Mouse (Mus musculus): ENCODE measurements around the gene H2-M10.6. TPM values are rescaled to one million over a fixed set of nuclear protein-coding genes. Genes with fewer than 3 reads are reported as not detected.

The H2-M10.6 gene
- total RNA-seq, 4 experiments from 2014 or later: not detected

- DNase-seq: no peak
Observed at GRCm38 (mm10) chr17:36843696-36844095, 31.7 kb downstream of the H2-M10.6 start.

- no peak for DNase-seq
Observed at GRCm38 (mm10) chr17:36844286-36844719, 32.3 kb downstream of the H2-M10.6 start.

GRCm38 (mm10) chr17:36844725-36845124 is 32.8 kb downstream of the H2-M10.6 start:
- peak; percentile 77 for DNase-seq

- DNase-seq: no peak
Observed at GRCm38 (mm10) chr17:36848911-36849310, 36.9 kb downstream of the H2-M10.6 start.

- no peak for DNase-seq
Observed at GRCm38 (mm10) chr17:36849992-36850391, 38.0 kb downstream of the H2-M10.6 start.

- DNase-seq: no peak
Observed at GRCm38 (mm10) chr17:36851200-36851599, 39.2 kb downstream of the H2-M10.6 start.

- no peak for DNase-seq
Observed at GRCm38 (mm10) chr17:36851627-36852026, 39.7 kb downstream of the H2-M10.6 start.

GRCm38 (mm10) chr17:36855484-36855883 is 43.5 kb downstream of the H2-M10.6 start:
- DNase-seq: no peak

- DNase-seq: no peak
Observed at GRCm38 (mm10) chr17:36856236-36856635, 44.3 kb downstream of the H2-M10.6 start.

- DNase-seq: no peak
Observed at GRCm38 (mm10) chr17:36858181-36858580, 46.2 kb downstream of the H2-M10.6 start.

GRCm38 (mm10) chr17:36861680-36862079 is 49.7 kb downstream of the H2-M10.6 start:
- DNase-seq: no peak

Other genes starting within 250 kb of the H2-M10.6 start
- gene H2-M9, start 169.5 kb upstream of the H2-M10.6 start, total RNA-seq (2022): not detected
- gene H2-M1, start 140.0 kb upstream of the H2-M10.6 start, total RNA-seq (2022): not detected
- gene H2-M10.5, start 39.3 kb upstream of the H2-M10.6 start, total RNA-seq (2022): not detected
- 10 to 100 TPM; 60.6 to 88.8 (median 74.4) TPM for gene Trim26, start 25.0 kb downstream of the H2-M10.6 start, total RNA-seq (2022)
- gene Trim15, start 55.0 kb downstream of the H2-M10.6 start, total RNA-seq (2022): under 1 TPM in 1 of 4 experiments, not detected in 3; 0.24 TPM
- under 1 TPM in 1 of 4 experiments, not detected in 3; 0.17 TPM for gene Trim10, start 57.4 kb downstream of the H2-M10.6 start, total RNA-seq (2022)
- gene Trim40, start 78.0 kb downstream of the H2-M10.6 start, total RNA-seq (2022): 1 to 10 TPM in 3 of 4 experiments, under 1 TPM in 1; 0.42 to 6.1 (median 3.3) TPM
- not detected for gene Trim31, start 85.9 kb downstream of the H2-M10.6 start, total RNA-seq (2022)
- gene Rnf39, start 130.7 kb downstream of the H2-M10.6 start, total RNA-seq (2022): under 1 TPM in 3 of 4 experiments, not detected in 1; 0.15 to 0.51 (median 0.17) TPM
- gene Ppp1r11, start 139.6 kb downstream of the H2-M10.6 start, total RNA-seq (2022): 100 to 1,000 TPM in 1 of 4 experiments, 10 to 100 TPM in 3; 74.5 to 104 (median 81.9) TPM
- 10 to 100 TPM; 39.0 to 48.4 (median 43.6) TPM for gene Znrd1, start 146.4 kb downstream of the H2-M10.6 start, total RNA-seq (2022)
- 10 to 100 TPM; 10.8 to 13.1 (median 11.9) TPM for gene Znrd1as, start 146.4 kb downstream of the H2-M10.6 start, total RNA-seq (2022)
- not detected for gene 2410137M14Rik, start 169.1 kb downstream of the H2-M10.6 start, total RNA-seq (2022)
- gene H2-M5, start 177.4 kb downstream of the H2-M10.6 start, total RNA-seq (2022): under 1 TPM in 1 of 4 experiments, not detected in 3; 0.14 TPM
- 1 to 10 TPM; 2.0 to 2.6 (median 2.3) TPM for gene Zfp57, start 189.0 kb downstream of the H2-M10.6 start, total RNA-seq (2022)
- gene Mog, start 211.2 kb downstream of the H2-M10.6 start, total RNA-seq (2022): not detected
- 10 to 100 TPM; 25.3 to 63.8 (median 50.8) TPM for gene Gabbr1, start 233.8 kb downstream of the H2-M10.6 start, total RNA-seq (2022)

All from adrenal gland, adult 8-10 months (tissue).